Comparison of ENCODE assay signal across 8 mouse cellular contexts in genomic region chr5:8422932-8423928, GRCm38 (mm10). TPM values are rescaled to one million over a fixed set of nuclear protein-coding genes. Genes with fewer than 3 reads are reported as not detected.
DNase-seq lines count a peak whose midpoint lies in the region; ATAC-seq and TF ChIP-seq lines count a peak whose summit lies in the region.

No protein-coding gene starts in this region.

- no peak for ATAC-seq in cerebellum, adult (ENCODE audit: insufficient number of reproducible peaks, low FRiP score, low TSS enrichment)
- ATAC-seq in common myeloid progenitor, adult 5-6 weeks (replicated peaks; ENCODE audit: low read depth, poor library complexity, severe bottlenecking), result peak; percentile 43
- ATAC-seq in hindbrain, embryonic 11.5 days (ENCODE audit: low FRiP score), result peak; percentile 26
- ATAC-seq in liver, embryonic 14.5 days (ENCODE audit: insufficient read depth), result peak; percentile 64; the same call in 1 of the 2 replicates
- no peak for ATAC-seq in stomach, embryonic 14.5 days (ENCODE audit: insufficient number of reproducible peaks, insufficient read depth, low FRiP score, low read depth)

- H3K4me1 ChIP-seq in hindbrain, embryonic 11.5 days (replicated peaks; ENCODE audit: control insufficient read depth, insufficient read depth, low read length), result no peaks in the 10 kb centered on the region
- peaks cover 6 to 15% of the 10 kb centered on the region in 2 experiments for H3K4me1 ChIP-seq in liver, embryonic 14.5 days (replicated peaks; ENCODE audit: control insufficient read depth in 2 of 2, insufficient read depth in 2 of 2, low read length in 1 of 2)
- 0 out of 2 replicates have a peak, but pooled peaks cover 4% of the 10 kb centered on the region for H3K4me1 ChIP-seq in stomach, embryonic 14.5 days (ENCODE audit: control insufficient read depth, insufficient read depth, low read length)

- TF ChIP-seq CTCF in liver, embryonic 14.5 days (IDR thresholded peaks at IDR 0.05; ENCODE audit: low read depth), result no peak; the same call in 1 of the 2 replicates

- peak; percentile 13 to 19 for DNase-seq in cerebellum, adult 18-20 months
- DNase-seq in A20 (ENCODE audit: low read depth, low spot score), result peak; percentile 80
- DNase-seq in hindbrain, embryonic 11.5 days (ENCODE audit: low spot score), result peak; percentile 38
- DNase-seq in liver, embryonic 14.5 days (ENCODE audit: low read depth in 3 of 3, low spot score in 3 of 3), result peak; percentile 26 to 54 (median 32)
- DNase-seq in thymus, postnatal 25 days, result no peak

- H3K27me3 ChIP-seq in hindbrain, embryonic 11.5 days (ENCODE audit: control insufficient read depth, insufficient read depth, low read length), result no peaks in the 10 kb centered on the region
- H3K27me3 ChIP-seq in liver, embryonic 14.5 days (ENCODE audit: control insufficient read depth, insufficient read depth, low read length), result no peaks in the 10 kb centered on the region
- H3K27me3 ChIP-seq in stomach, embryonic 14.5 days (ENCODE audit: control insufficient read depth, insufficient read depth, low read length), result no peaks in the 10 kb centered on the region

- no peaks in the 10 kb centered on the region for H3K9me3 ChIP-seq in hindbrain, embryonic 11.5 days (ENCODE audit: control insufficient read depth, low read length)
- H3K9me3 ChIP-seq in liver, embryonic 14.5 days (ENCODE audit: control insufficient read depth, low read length), result no peaks in the 10 kb centered on the region
- H3K9me3 ChIP-seq in stomach, embryonic 14.5 days (ENCODE audit: control insufficient read depth, low read depth, low read length), result no peaks in the 10 kb centered on the region

- H3K4me2 ChIP-seq in hindbrain, embryonic 11.5 days (replicated peaks; ENCODE audit: low read depth, low read length), result peak overlapping the region; percentile 41
- H3K4me2 ChIP-seq in liver, embryonic 14.5 days (ENCODE audit: low read depth), result peak overlapping the region; percentile 72
- H3K4me2 ChIP-seq in stomach, embryonic 14.5 days (replicated peaks; ENCODE audit: low read depth, low read length), result peak overlapping the region; percentile 56

- peak overlapping the region; percentile 42; the same call in 1 of the 2 replicates for H3K27ac ChIP-seq in hindbrain, embryonic 11.5 days (ENCODE audit: low read depth, low read length)
- no peak overlapping the region for H3K27ac ChIP-seq in liver, embryonic 14.5 days
- peak overlapping the region; percentile 72 for H3K27ac ChIP-seq in stomach, embryonic 14.5 days (ENCODE audit: low read length)

- peak overlapping the region; percentile 49 for H3K4me3 ChIP-seq in hindbrain, embryonic 11.5 days (ENCODE audit: low read depth, low read length)
- H3K4me3 ChIP-seq in liver, embryonic 14.5 days (ENCODE audit: insufficient read depth in 1 of 2, low read depth in 2 of 2, low read length in 2 of 2), result peak overlapping the region; percentile 81 to 94
- H3K4me3 ChIP-seq in stomach, embryonic 14.5 days (ENCODE audit: low read depth, low read length), result peak overlapping the region; percentile 82

- 1% methylated on average over 40 of the region's 40 CpGs for WGBS in hindbrain, embryonic 11.5 days
- 1% methylated on average over 40 of the region's 40 CpGs for WGBS in liver, embryonic 14.5 days (ENCODE audit: insufficient replicate concordance)
- WGBS in stomach, embryonic 14.5 days, result 1% methylated on average over 40 of the region's 40 CpGs

- peak overlapping the region; percentile 67 for H3K9ac ChIP-seq in hindbrain, embryonic 11.5 days (ENCODE audit: low read depth, low read length)
- peak overlapping the region; percentile 81 for H3K9ac ChIP-seq in liver, embryonic 14.5 days (replicated peaks)
- H3K9ac ChIP-seq in stomach, embryonic 14.5 days (replicated peaks; ENCODE audit: low read depth, low read length), result peak overlapping the region; percentile 82

- TF ChIP-seq EP300 in liver, embryonic 14.5 days (IDR thresholded peaks at IDR 0.05; ENCODE audit: low read depth), result no peak

- H3K36me3 ChIP-seq in hindbrain, embryonic 11.5 days (ENCODE audit: control insufficient read depth, insufficient read depth, low read length), result no peaks in the 10 kb centered on the region
- H3K36me3 ChIP-seq in liver, embryonic 14.5 days (replicated peaks; ENCODE audit: control insufficient read depth, insufficient read depth, low read depth), result peaks cover 15% of the 10 kb centered on the region
- peaks cover 6% of the 10 kb centered on the region; the same call in 1 of the 2 replicates for H3K36me3 ChIP-seq in stomach, embryonic 14.5 days (ENCODE audit: control insufficient read depth, insufficient read depth, low read length)

RNA-seq across cellular contexts. Expression of gene Slc25a40, which starts 0.6 kb away (rescaled TPM):
- total RNA-seq in common myeloid progenitor, adult 5-6 weeks (2017), result 8.9 and 10.5 TPM in 2 replicates
- polyA plus RNA-seq in hindbrain, embryonic 11.5 days (2014; fragmentation: Nextera tagmentation; extraction: Ambion mirVana), result 10.4 and 10.7 TPM in 2 replicates
- 2.2 and 3.4 TPM in 2 replicates for polyA plus RNA-seq in liver, embryonic 14.5 days (2012; rRNA removed)
- 3.7 and 4.2 TPM in 2 replicates for polyA plus RNA-seq in liver, embryonic 14.5 days (2014; fragmentation: Nextera tagmentation; extraction: Ambion mirVana)
- 12.5 and 18.5 TPM in 2 replicates for polyA plus RNA-seq in stomach, embryonic 14.5 days (2014; fragmentation: Nextera tagmentation; extraction: Ambion mirVana)

RNA-seq across cellular contexts. Expression of gene Dbf4, which starts 0.7 kb away (rescaled TPM):
- total RNA-seq in common myeloid progenitor, adult 5-6 weeks (2017), result 55.9 and 106 TPM in 2 replicates
- 65.7 and 68.2 TPM in 2 replicates for polyA plus RNA-seq in hindbrain, embryonic 11.5 days (2014; fragmentation: Nextera tagmentation; extraction: Ambion mirVana)
- 13.6 and 24.8 TPM in 2 replicates for polyA plus RNA-seq in liver, embryonic 14.5 days (2012; rRNA removed)
- 32.9 and 34.4 TPM in 2 replicates for polyA plus RNA-seq in liver, embryonic 14.5 days (2014; fragmentation: Nextera tagmentation; extraction: Ambion mirVana)
- 46.5 and 48.6 TPM in 2 replicates for polyA plus RNA-seq in stomach, embryonic 14.5 days (2014; fragmentation: Nextera tagmentation; extraction: Ambion mirVana)

RNA-seq across cellular contexts. Expression of gene Adam22, which starts 55.3 kb away (rescaled TPM):
- total RNA-seq in common myeloid progenitor, adult 5-6 weeks (2017), result 1.7 and 1.9 TPM in 2 replicates
- polyA plus RNA-seq in hindbrain, embryonic 11.5 days (2014; fragmentation: Nextera tagmentation; extraction: Ambion mirVana), result 15.9 and 16.7 TPM in 2 replicates
- 0.06 and 0.13 TPM in 2 replicates for polyA plus RNA-seq in liver, embryonic 14.5 days (2012; rRNA removed)
- 0.25 and 0.29 TPM in 2 replicates for polyA plus RNA-seq in liver, embryonic 14.5 days (2014; fragmentation: Nextera tagmentation; extraction: Ambion mirVana)
- 13.4 TPM in 2 replicates for polyA plus RNA-seq in stomach, embryonic 14.5 days (2014; fragmentation: Nextera tagmentation; extraction: Ambion mirVana)

Comparison
In these comparisons a context has a peak if more than half of its experiments do, and no peak if none do; other contexts are left out.
1. ATAC-seq: peak in common myeloid progenitor, adult 5-6 weeks (single experiment), hindbrain, embryonic 11.5 days (single experiment) and liver, embryonic 14.5 days (single experiment); none in cerebellum, adult (single experiment) and stomach, embryonic 14.5 days (single experiment).
2. RNA of gene Adam22, which starts 55.3 kb away (polyA plus RNA-seq): 15.9 to 16.7 TPM in hindbrain, embryonic 11.5 days and 13.4 TPM in stomach, embryonic 14.5 days; 0.06 to 0.29 TPM in liver, embryonic 14.5 days; every median in the first group is over 10 times any median in the second.
3. Peak in every context shown above with its lines, with median percentiles within 50 percentile points of each other: H3K4me2 ChIP-seq, H3K4me3 ChIP-seq and H3K9ac ChIP-seq.